Mouse (Mus musculus) heart, postnatal 10 days (tissue): Measurements from ENCODE around the gene Rgs17. TPM values are rescaled to one million over a fixed set of nuclear protein-coding genes. Genes with fewer than 3 reads are reported as not detected.

Experiments
- total RNA-seq, 2 experiments: library from RNA; stranded (reverse); gene quantifications; 2 replicates each; pipeline ENCODE4 v1.2.3; 2021

Gene Rgs17
- total RNA-seq, 2 experiments from 2014 or later = 0.82 to 1.4 TPM

Other genes with a start within 250 kb of the Rgs17 start
- 1 to 10 TPM; 6.1 to 7.0 TPM for gene Fbxo5, start 116.8 kb downstream of the Rgs17 start, total RNA-seq
- gene Mtrf1l, start 98.5 kb downstream of the Rgs17 start, total RNA-seq = 1 to 10 TPM; 7.2 to 8.2 TPM